Mouse (Mus musculus): ENCODE measurements around the gene Rpl23. TPM values are rescaled to one million over a fixed set of nuclear protein-coding genes. Genes with fewer than 3 reads are reported as not detected.
A peak's percentile ranks its signal among the peaks of the same experiment; 100 is the strongest.

Rpl23 gene
- polyA plus RNA-seq, 1 experiment = 1,391 TPM

GRCm38 (mm10) chr11:97779968-97780701 is 2.1 kb downstream of the Rpl23 start:
- peak overlapping the region; percentile 65 for H3ac ChIP-seq (ENCODE audit: control insufficient read depth, insufficient read length, low read depth)
- TF ChIP-seq MAX (IDR thresholded peaks at IDR 0.05) (no peak), MYOG (IDR thresholded peaks at IDR 0.05; ENCODE audit: control insufficient read depth, extremely low read depth, insufficient read length) (no peak), CTCF (IDR thresholded peaks at IDR 0.05; ENCODE audit: control insufficient read depth, insufficient read depth, insufficient read length) (no peak), MYOD1 (IDR thresholded peaks at IDR 0.05; ENCODE audit: control insufficient read depth, insufficient read length, low read depth) (no peak), FOSL1 (IDR thresholded peaks at IDR 0.05; ENCODE audit: insufficient read depth, low read length, poor library complexity, severe bottlenecking) (no peak), USF1 (IDR thresholded peaks at IDR 0.05; ENCODE audit: low read depth) (no peak), CEBPB (IDR thresholded peaks at IDR 0.05; ENCODE audit: low read depth) (no peak)
- H3K27me3 ChIP-seq (ENCODE audit: control insufficient read depth, insufficient read depth, insufficient read length) = no peaks in the 10 kb centered on the region
- peak overlapping the region; percentile 100 for H3K4me3 ChIP-seq (ENCODE audit: insufficient read depth, poor library complexity, severe bottlenecking)
- H3K79me3 ChIP-seq (ENCODE audit: low read depth) = peaks cover 38% of the 10 kb centered on the region
- peaks cover 65% of the 10 kb centered on the region for H3K36me3 ChIP-seq (ENCODE audit: control insufficient read depth, insufficient read depth)
- H3K79me2 ChIP-seq (ENCODE audit: control insufficient read depth, insufficient read depth) = peaks cover 46% of the 10 kb centered on the region

- TF ChIP-seq CEBPB (IDR thresholded peaks at IDR 0.05; ENCODE audit: low read depth) = no peak
- no peak for TF ChIP-seq MYOG (IDR thresholded peaks at IDR 0.05; ENCODE audit: control insufficient read depth, extremely low read depth, insufficient read length)
- TF ChIP-seq FOSL1 (IDR thresholded peaks at IDR 0.05; ENCODE audit: insufficient read depth, low read length, poor library complexity, severe bottlenecking) = no peak
- no peak for TF ChIP-seq MYOD1 (IDR thresholded peaks at IDR 0.05; ENCODE audit: control insufficient read depth, insufficient read length, low read depth)
- no peak for TF ChIP-seq CTCF (IDR thresholded peaks at IDR 0.05; ENCODE audit: control insufficient read depth, insufficient read depth, insufficient read length)
- no peak for TF ChIP-seq USF1 (IDR thresholded peaks at IDR 0.05; ENCODE audit: low read depth)
- no peak for TF ChIP-seq MAX (IDR thresholded peaks at IDR 0.05)
- Histone ChIP-seq H3ac (ENCODE audit: control insufficient read depth, insufficient read length, low read depth) (no peak overlapping the region), H3K4me3 (ENCODE audit: insufficient read depth, poor library complexity, severe bottlenecking) (no peak overlapping the region), H3K27me3 (ENCODE audit: control insufficient read depth, insufficient read depth, insufficient read length) (no peaks in the 10 kb centered on the region), H3K36me3 (ENCODE audit: control insufficient read depth, insufficient read depth) (peaks cover 69% of the 10 kb centered on the region), H3K79me2 (ENCODE audit: control insufficient read depth, insufficient read depth) (peaks cover 46% of the 10 kb centered on the region), H3K79me3 (ENCODE audit: low read depth) (peaks cover 38% of the 10 kb centered on the region)
Observed at GRCm38 (mm10) chr11:97778918-97779317, 3.3 kb downstream of the Rpl23 start.

GRCm38 (mm10) chr11:97777129-97777529 is 5.1 kb downstream of the Rpl23 start:
- Histone ChIP-seq H3K4me3 (ENCODE audit: insufficient read depth, poor library complexity, severe bottlenecking) (no peak overlapping the region), H3K36me3 (ENCODE audit: control insufficient read depth, insufficient read depth) (peaks cover 69% of the 10 kb centered on the region), H3K27me3 (ENCODE audit: control insufficient read depth, insufficient read depth, insufficient read length) (no peaks in the 10 kb centered on the region), H3K79me2 (ENCODE audit: control insufficient read depth, insufficient read depth) (peaks cover 45% of the 10 kb centered on the region), H3ac (ENCODE audit: control insufficient read depth, insufficient read length, low read depth) (no peak overlapping the region), H3K79me3 (ENCODE audit: low read depth) (peaks cover 38% of the 10 kb centered on the region)
- TF ChIP-seq CEBPB (IDR thresholded peaks at IDR 0.05; ENCODE audit: low read depth) (no peak), USF1 (IDR thresholded peaks at IDR 0.05; ENCODE audit: low read depth) (peak; percentile 2), MYOD1 (IDR thresholded peaks at IDR 0.05; ENCODE audit: control insufficient read depth, insufficient read length, low read depth) (no peak), CTCF (IDR thresholded peaks at IDR 0.05; ENCODE audit: control insufficient read depth, insufficient read depth, insufficient read length) (no peak), MAX (IDR thresholded peaks at IDR 0.05) (peak; percentile 71), MYOG (IDR thresholded peaks at IDR 0.05; ENCODE audit: control insufficient read depth, extremely low read depth, insufficient read length) (no peak)

- Histone ChIP-seq H3K79me2 (ENCODE audit: control insufficient read depth, insufficient read depth) (peaks cover 40% of the 10 kb centered on the region), H3K4me3 (ENCODE audit: insufficient read depth, poor library complexity, severe bottlenecking) (no peak overlapping the region), H3K36me3 (ENCODE audit: control insufficient read depth, insufficient read depth) (peaks cover 69% of the 10 kb centered on the region), H3ac (ENCODE audit: control insufficient read depth, insufficient read length, low read depth) (no peak overlapping the region), H3K79me3 (ENCODE audit: low read depth) (peaks cover 32% of the 10 kb centered on the region), H3K27me3 (ENCODE audit: control insufficient read depth, insufficient read depth, insufficient read length) (no peaks in the 10 kb centered on the region)
- no peak for TF ChIP-seq CTCF (IDR thresholded peaks at IDR 0.05; ENCODE audit: control insufficient read depth, insufficient read depth, insufficient read length)
- no peak for TF ChIP-seq FOSL1 (IDR thresholded peaks at IDR 0.05; ENCODE audit: insufficient read depth, low read length, poor library complexity, severe bottlenecking)
- no peak for TF ChIP-seq USF1 (IDR thresholded peaks at IDR 0.05; ENCODE audit: low read depth)
- no peak for TF ChIP-seq CEBPB (IDR thresholded peaks at IDR 0.05; ENCODE audit: low read depth)
- TF ChIP-seq MYOD1 (IDR thresholded peaks at IDR 0.05; ENCODE audit: control insufficient read depth, insufficient read length, low read depth) = no peak
- no peak for TF ChIP-seq MAX (IDR thresholded peaks at IDR 0.05)
- no peak for TF ChIP-seq MYOG (IDR thresholded peaks at IDR 0.05; ENCODE audit: control insufficient read depth, extremely low read depth, insufficient read length)
Observed at GRCm38 (mm10) chr11:97776497-97777128, 5.6 kb downstream of the Rpl23 start.

- H3K79me3 ChIP-seq (ENCODE audit: low read depth) = peaks cover 26% of the 10 kb centered on the region
- H3ac ChIP-seq (ENCODE audit: control insufficient read depth, insufficient read length, low read depth) = no peak within 1 kb of the TSS
- no peak within 1 kb of the TSS for H3K4me3 ChIP-seq (ENCODE audit: insufficient read depth, poor library complexity, severe bottlenecking)
- TF ChIP-seq USF1 (IDR thresholded peaks at IDR 0.05; ENCODE audit: low read depth) (no peak), MYOD1 (IDR thresholded peaks at IDR 0.05; ENCODE audit: control insufficient read depth, insufficient read length, low read depth) (no peak), CEBPB (IDR thresholded peaks at IDR 0.05; ENCODE audit: low read depth) (no peak), CTCF (IDR thresholded peaks at IDR 0.05; ENCODE audit: control insufficient read depth, insufficient read depth, insufficient read length) (no peak)
- peaks cover 62% of the 10 kb centered on the region for H3K36me3 ChIP-seq (ENCODE audit: control insufficient read depth, insufficient read depth)
- H3K27me3 ChIP-seq (ENCODE audit: control insufficient read depth, insufficient read depth, insufficient read length) = no peaks in the 10 kb centered on the region
- H3K79me2 ChIP-seq (ENCODE audit: control insufficient read depth, insufficient read depth) = peaks cover 33% of the 10 kb centered on the region
Observed at GRCm38 (mm10) chr11:97775808-97776496, 6.3 kb downstream of the Rpl23 start, which contains the start of gene 1700001P01Rik. Gene 1700001P01Rik, minus strand, starts transcription at chr11:97775918.

All from C2C12 (cell line).